Mouse (Mus musculus): ENCODE measurements around the gene Hcn3. TPM values are rescaled to one million over a fixed set of nuclear protein-coding genes. Genes with fewer than 3 reads are reported as not detected.

Hcn3 gene
- total RNA-seq, 2 experiments from 2014 or later, result 1.9 to 9.7 TPM

GRCm38 (mm10) chr3:89147101-89147978 lies 12.7 kb downstream of the Hcn3 start:
- peak; percentile 42 to 48 for DNase-seq

- no peak for DNase-seq
Observed at GRCm38 (mm10) chr3:89145566-89145965, 14.4 kb downstream of the Hcn3 start.

DNA sequence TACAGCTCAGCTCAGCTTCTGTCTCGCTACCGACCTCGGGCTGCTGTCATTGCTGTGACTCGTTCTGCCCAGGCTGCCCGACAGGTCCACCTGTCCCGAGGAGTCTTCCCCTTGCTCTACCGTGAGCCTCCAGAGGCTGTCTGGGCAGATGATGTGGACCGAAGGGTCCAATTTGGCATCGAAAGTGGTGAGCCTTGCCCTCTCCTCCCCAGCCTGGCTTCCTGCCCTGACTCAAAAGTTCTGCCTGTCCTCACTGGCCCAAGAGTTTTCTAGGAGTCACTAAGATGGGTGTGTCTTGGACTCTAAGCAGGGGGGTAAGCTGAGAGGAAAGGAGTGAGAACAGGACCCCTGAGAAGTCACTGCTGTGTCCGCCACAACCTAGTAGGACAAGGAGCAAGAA lies 15.2 kb downstream of the Hcn3 start:
- DNase-seq, result no peak

DNA sequence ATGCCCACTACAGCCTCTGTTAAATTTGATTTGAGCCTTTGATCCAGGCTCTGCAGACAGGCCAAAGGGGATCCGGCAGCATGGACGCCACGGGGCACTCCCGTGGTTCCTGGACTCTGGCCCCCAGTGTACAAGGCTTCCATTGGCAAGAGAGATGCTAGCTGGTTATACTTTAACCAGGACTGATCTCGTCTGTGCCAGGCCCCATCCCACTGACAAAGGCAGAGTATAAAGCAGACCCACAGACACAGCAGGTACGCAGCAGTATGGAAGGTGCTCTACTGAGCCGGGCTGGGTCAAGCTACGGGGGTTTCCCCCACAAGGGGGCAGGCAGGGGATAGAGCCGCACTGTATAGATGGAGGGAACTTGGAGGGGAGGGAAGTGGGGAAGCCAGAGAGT lies 23.6 kb downstream of the Hcn3 start:
- DNase-seq, result no peak

- DNase-seq, result no peak
Observed at GRCm38 (mm10) chr3:89135958-89136357, 24.0 kb downstream of the Hcn3 start, which contains the start of gene Pklr. TSS of gene Pklr (plus strand) at chr3:89136142.

- no peak for DNase-seq
Observed at GRCm38 (mm10) chr3:89133752-89134151, 26.2 kb downstream of the Hcn3 start.

- DNase-seq, result no peak
Observed at GRCm38 (mm10) chr3:89133063-89133450, 26.9 kb downstream of the Hcn3 start.

- peak; percentile 70 to 75 for DNase-seq
Observed at GRCm38 (mm10) chr3:89132285-89133062, 27.5 kb downstream of the Hcn3 start.

DNA sequence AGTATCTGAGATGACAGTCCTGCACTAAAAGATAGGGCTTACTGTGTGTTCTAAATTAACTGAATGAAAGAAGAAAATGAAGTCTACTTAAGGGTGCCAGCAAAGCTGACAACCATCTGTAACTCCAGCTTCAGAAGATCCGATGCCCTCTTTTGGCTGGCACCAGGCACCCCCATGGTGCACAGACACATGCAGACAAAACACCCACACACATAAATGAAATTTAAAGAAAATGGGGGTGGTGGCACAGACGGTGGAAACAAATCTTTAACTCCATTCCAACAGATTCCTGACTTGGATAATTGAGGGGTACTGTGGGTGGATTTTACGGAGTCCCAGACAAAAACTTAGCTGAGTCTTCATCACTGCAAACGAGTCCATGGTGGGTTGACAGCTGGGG lies 28.2 kb downstream of the Hcn3 start:
- DNase-seq, result no peak

- peak; percentile 44 to 50 for DNase-seq
Observed at GRCm38 (mm10) chr3:89129908-89130307, 30.1 kb downstream of the Hcn3 start.

- peak; percentile 15 to 25 for DNase-seq
Observed at GRCm38 (mm10) chr3:89125981-89126380, 34.0 kb downstream of the Hcn3 start.

- peak; percentile 73 to 80 for DNase-seq
Observed at GRCm38 (mm10) chr3:89124241-89124640, 35.8 kb downstream of the Hcn3 start.

DNA sequence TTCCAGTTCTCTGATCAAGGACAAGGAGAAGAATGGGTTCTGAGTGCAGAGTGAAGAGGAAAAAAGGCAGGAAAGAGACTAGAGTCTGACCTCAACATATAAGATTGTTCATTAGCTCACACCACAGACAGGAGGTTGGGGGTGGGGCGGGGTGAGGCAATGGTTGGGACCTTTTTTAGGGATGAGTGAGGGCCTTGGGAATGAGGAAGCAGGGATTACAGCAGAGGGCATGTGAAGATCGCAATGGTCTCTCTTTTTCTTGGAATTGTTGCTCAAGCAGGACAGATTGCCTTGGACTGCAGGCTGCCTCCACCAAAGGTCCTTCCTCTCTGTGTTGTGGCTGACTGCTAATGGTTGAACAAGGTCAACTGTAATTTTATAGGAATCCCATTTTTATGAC lies 36.7 kb downstream of the Hcn3 start:
- DNase-seq, result peak; percentile 71 to 78

GRCm38 (mm10) chr3:89115522-89115921 lies 44.5 kb downstream of the Hcn3 start:
- DNase-seq, result peak in 1 of 2 experiments; percentile 49

DNA sequence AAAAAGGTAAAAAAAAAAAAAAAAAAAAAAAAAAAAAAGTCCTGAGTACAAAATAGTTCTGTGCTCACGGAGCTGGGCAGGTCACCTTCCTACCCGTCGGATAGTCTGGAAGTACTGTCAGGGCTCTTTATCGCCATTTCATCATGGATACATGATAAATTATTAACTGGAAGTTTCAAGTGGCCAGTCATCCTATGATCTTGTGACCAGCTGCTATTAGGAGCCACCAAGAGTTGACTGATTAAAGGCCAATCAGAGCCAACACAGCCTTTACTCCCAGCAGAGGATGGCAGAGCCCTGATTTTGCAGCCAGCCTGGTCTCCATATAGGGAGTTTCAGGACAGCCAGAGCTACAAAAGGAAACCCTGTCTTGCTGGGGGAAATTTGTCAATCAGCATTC lies 46.9 kb downstream of the Hcn3 start:
- no peak for DNase-seq

DNA sequence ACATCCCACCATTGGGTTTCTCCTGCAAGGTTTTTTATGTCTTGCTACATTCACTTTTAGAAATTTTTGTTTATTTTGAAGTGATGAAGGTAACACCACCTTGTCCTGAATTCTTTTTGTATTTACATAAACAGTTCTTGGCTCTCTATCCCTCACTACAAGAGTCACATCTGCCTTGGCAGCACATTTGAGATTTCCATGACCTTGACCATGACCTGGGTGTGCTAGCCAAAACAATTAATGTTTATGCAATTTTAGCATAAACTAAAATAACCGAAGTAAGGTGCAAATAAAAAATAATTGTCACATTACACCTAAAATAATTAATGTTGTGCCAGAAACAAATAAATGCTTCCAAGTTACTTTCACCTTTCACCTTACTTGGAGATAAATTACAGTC lies 51.9 kb downstream of the Hcn3 start:
- peak; percentile 40 to 42 for DNase-seq

DNA sequence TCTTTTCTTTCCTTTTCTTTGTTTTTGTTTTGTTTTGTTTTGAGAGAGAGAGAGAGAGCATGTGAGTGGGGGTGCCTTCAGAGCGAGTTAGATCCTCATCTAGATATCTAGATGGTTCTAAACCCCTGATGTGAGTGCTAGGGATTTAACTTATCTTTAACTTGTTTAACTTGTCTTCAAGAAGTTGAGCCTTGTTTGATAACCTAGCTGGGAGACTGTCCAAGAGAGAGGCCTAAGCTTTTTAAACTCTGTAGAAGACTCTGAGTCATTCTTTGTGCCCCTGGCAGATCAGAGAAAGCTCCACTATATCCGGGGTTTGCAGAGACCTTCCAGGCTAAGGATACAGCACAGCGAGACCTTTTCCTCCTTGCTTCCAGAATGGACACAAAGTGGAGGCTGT lies 52.5 kb downstream of the Hcn3 start:
- DNase-seq, result no peak

DNA sequence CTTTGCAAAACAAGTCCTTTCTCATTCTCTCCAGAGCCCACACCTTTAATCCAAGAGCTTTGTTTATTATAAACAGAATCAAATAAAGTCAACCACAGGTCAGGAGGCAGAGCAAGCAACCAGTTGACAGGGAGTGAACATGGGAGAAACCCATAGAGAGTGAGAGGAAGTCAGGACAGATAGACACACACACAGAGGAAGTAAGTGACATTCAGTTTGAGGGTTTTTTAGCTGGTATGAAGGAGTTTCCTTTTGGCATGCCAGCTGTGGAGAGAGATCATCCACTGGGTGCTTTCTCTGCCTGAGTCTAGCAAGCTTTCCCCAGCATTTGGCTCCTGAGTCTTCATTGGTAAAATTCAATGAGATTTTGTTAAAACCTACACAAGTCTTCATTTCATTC lies 53.1 kb downstream of the Hcn3 start:
- DNase-seq, result no peak

DNA sequence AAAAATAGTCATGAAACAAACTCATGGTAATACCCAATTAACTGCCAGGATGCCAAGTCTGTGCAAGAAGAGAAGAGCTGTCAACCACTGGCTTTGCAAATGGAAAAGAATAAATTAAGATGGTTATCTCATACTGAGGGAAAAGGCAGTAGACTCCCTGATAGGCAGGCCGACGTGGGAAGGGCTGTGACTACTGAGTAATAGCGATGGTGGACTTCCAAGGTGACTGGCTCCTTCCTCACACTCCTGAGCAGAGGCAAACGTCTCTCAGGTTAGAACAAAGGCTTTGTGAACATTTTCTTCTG lies 56.8 kb downstream of the Hcn3 start:
- no peak for DNase-seq

DNA sequence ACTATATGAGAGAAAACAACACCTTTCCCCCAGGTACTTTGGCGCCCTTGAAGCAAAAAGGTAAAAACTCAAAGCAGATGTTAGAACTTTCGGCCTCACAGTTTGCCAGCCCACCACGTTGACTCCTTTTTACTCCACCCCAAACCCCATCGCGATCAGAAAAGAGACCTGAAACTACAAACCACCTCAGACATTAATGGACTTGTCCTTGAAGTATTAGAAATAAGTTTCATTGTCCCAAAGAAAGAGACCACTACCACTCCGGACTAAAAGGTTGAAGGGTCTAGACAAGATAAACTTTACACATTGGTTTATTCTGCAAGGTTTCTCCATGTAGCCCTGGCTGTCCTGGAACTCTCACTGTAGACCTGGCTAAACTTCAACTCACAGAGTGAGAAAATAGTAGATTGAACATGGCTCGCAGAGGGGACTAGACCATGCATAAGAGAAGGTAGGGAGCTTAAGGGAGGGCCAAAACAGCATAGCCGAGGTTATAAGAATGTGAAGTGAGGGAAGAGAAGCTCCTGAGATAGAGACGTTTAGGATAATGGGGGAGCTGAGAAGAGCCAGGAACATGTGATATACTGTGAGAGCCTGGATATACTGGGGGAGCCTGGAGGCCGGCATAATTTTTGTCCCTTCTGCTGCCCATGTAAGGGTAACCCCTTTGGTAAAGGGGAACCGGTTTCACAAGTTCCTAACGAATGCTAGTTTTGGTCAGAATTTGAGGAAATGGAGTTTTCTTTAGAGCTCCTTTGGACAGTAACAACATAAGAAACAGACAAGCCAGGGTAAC lies 57.3 kb downstream of the Hcn3 start:
- DNase-seq, result no peak

DNA sequence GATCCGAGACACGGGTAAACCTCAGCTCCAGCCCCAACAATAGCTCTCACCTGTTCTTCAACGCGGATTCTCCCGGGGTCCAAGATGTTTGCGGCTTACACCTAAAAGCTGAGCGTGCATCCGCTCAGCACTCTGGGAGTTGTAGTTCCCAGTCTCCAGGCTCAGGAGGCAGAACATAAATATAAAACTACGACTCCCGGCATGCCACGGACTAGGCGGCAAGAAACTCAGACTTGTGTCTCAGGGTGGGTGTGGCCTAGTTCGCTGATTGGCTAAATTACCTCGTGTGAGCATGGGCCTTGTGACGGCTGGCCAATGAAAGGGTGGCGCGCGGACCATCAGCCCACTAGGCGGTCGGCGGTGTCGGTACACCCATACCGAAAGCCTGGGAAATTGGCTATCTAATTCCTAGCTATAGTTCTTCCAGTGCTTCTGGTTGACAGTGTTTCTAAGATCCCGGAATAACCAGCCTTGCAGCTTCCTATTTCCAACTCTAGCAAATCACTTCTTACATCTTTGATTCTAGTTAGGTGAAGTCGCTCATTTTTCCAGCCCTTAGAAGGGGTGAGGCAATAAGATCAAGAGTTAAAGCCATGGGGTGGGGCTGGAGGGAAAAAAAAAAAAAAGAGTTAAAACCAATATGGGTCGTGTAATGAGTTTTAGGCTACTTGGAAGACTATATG lies 58.0 kb downstream of the Hcn3 start, which contains the start of gene Fdps:
Gene Fdps, minus strand, starts transcription at position 148 of the 683 bp plus-strand sequence.
- DNase-seq, result peak; percentile 96

GRCm38 (mm10) chr3:89101459-89101811 lies 58.6 kb downstream of the Hcn3 start:
- DNase-seq, result no peak
